Comparison of ENCODE assay signal across 14 mouse cellular contexts in the genomic region with DNA sequence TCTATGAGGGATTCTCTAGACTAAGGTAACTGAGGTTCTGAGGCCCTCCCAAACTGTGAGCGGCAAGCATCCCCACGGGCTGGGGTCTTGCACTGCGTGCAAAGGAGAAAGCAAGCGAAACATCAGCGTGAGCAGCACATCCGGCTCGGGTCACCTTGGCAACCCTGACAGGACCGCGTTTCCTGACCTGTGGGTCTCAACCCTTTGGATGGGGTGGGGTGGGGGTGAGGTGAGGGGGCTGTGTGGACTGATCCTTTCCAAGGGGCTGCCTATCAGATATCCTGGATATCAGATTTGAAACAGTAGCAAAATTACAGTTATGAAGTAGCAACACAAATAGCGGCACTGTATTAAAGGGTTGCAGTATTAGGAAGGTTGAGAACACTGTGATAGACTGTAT.
"Had no signal": no experiment of that assay in that cellular context is flagged by ENCODE, and none has a peak within 500 bp of the region (broad histone marks: within the 10 kb centered on the region; RNA-seq: fewer than 3 reads in every experiment).

No protein-coding gene starts in this region.

- ATAC-seq: liver, postnatal 0 days; midbrain, embryonic 16.5 days had no signal

- H3K4me2 ChIP-seq: limb, embryonic 12.5 days; liver, embryonic 13.5 days; lung, embryonic 15.5 days; neural tube, embryonic 13.5 days had no signal

- H3K36me3 ChIP-seq: limb, embryonic 12.5 days; liver, embryonic 13.5 days; lung, embryonic 15.5 days; midbrain, embryonic 10.5 days; neural tube, embryonic 13.5 days had no signal

- DNase-seq: liver; liver, embryonic 13.5 days; liver, postnatal 0 days; lung, postnatal 36 days; retina, postnatal 1 day; right cerebral cortex, postnatal 4 days; spleen, adult 18-20 months; thymus, postnatal 36 days had no signal

- H3K27me3 ChIP-seq: limb, embryonic 12.5 days; liver, embryonic 13.5 days; lung, embryonic 15.5 days; neural tube, embryonic 13.5 days had no signal

- H3K4me3 ChIP-seq: layer of hippocampus, adult 2 months; limb, embryonic 12.5 days; liver, embryonic 13.5 days; lung, embryonic 15.5 days; midbrain, embryonic 10.5 days; neural tube, embryonic 13.5 days had no signal

- H3K9ac ChIP-seq: limb, embryonic 12.5 days; liver, embryonic 13.5 days; liver, postnatal 0 days; lung, embryonic 15.5 days; neural tube, embryonic 13.5 days had no signal

- H3K27ac ChIP-seq: layer of hippocampus, adult 2 months; limb, embryonic 12.5 days; liver, embryonic 13.5 days; lung, embryonic 15.5 days; midbrain, embryonic 10.5 days; neural tube, embryonic 13.5 days had no signal

- H3K9me3 ChIP-seq: limb, embryonic 12.5 days; liver, embryonic 13.5 days; lung, embryonic 15.5 days; midbrain, embryonic 10.5 days; neural tube, embryonic 13.5 days had no signal

- H3K4me1 ChIP-seq: limb, embryonic 12.5 days had no signal
